Mouse (Mus musculus): Measurements from ENCODE around the gene Ccdc69. TPM values are rescaled to one million over a fixed set of nuclear protein-coding genes. Genes with fewer than 3 reads are reported as not detected.

The Ccdc69 gene
- total RNA-seq, 2 experiments from 2014 or later = 0.25 TPM; not detected in 1

GRCm38 (mm10) chr11:55060802-55061201, 17.1 kb downstream of the Ccdc69 start:
- DNase-seq (ENCODE audit: low spot score in 2 of 2) = no peak
- intact Hi-C loops (cut with DNase I) = no loop called here

GRCm38 (mm10) chr11:55057511-55057910, 20.4 kb downstream of the Ccdc69 start:
- intact Hi-C loops (cut with DNase I) = no loop called here
- DNase-seq (ENCODE audit: low spot score in 2 of 2) = no peak

GRCm38 (mm10) chr11:55050837-55051510, 27.0 kb downstream of the Ccdc69 start:
- intact Hi-C loops (cut with DNase I) = no loop called here
- DNase-seq (ENCODE audit: low spot score in 2 of 2) = no peak

GRCm38 (mm10) chr11:55046600-55046999, 31.3 kb downstream of the Ccdc69 start:
- intact Hi-C loops (cut with DNase I) = loop anchor here (5.0 kb wide), 2 partner anchors 41 to 111 kb away; no protein-coding TSS in a partner anchor
- no peak for DNase-seq (ENCODE audit: low spot score in 2 of 2)

GRCm38 (mm10) chr11:55041348-55041747, 36.6 kb downstream of the Ccdc69 start:
- intact Hi-C loops (cut with DNase I) = no loop called here

GRCm38 (mm10) chr11:55039591-55039990, 38.3 kb downstream of the Ccdc69 start:
- intact Hi-C loops (cut with DNase I) = loop anchor here (1.0 kb wide), 1 partner anchor 41 kb away; no protein-coding TSS in a partner anchor
- DNase-seq (ENCODE audit: low spot score in 2 of 2) = peak; percentile 68 to 82

More at GRCm38 (mm10) chr11:55041348-55041747, 36.6 kb downstream of the Ccdc69 start:
- DNase-seq (ENCODE audit: low spot score in 2 of 2) = no peak

GRCm38 (mm10) chr11:55036601-55037000, 41.3 kb downstream of the Ccdc69 start:
- intact Hi-C loops (cut with DNase I) = no loop called here
- no peak for DNase-seq (ENCODE audit: low spot score in 2 of 2)

- DNase-seq (ENCODE audit: low spot score in 2 of 2) = peak; percentile 77 to 82
- intact Hi-C loops (cut with DNase I) = no loop called here
These were observed 44.8 kb downstream of the Ccdc69 start, which contains the start of gene Anxa6 for GRCm38 (mm10) chr11:55033040-55033660. Anxa6 (minus strand) TSS chr11:55033445.

GRCm38 (mm10) chr11:55032286-55032685, 45.6 kb downstream of the Ccdc69 start:
- no peak for DNase-seq (ENCODE audit: low spot score in 2 of 2)
- intact Hi-C loops (cut with DNase I) = no loop called here

GRCm38 (mm10) chr11:55031991-55032280, 46.0 kb downstream of the Ccdc69 start:
- intact Hi-C loops (cut with DNase I) = no loop called here
- DNase-seq (ENCODE audit: low spot score in 2 of 2) = no peak

- intact Hi-C loops (cut with DNase I) = no loop called here
- no peak for DNase-seq (ENCODE audit: low spot score in 2 of 2)
These were observed 46.5 kb downstream of the Ccdc69 start for GRCm38 (mm10) chr11:55031211-55031990.

GRCm38 (mm10) chr11:55028509-55028908, 49.4 kb downstream of the Ccdc69 start:
- DNase-seq (ENCODE audit: low spot score in 2 of 2) = no peak
- intact Hi-C loops (cut with DNase I) = no loop called here

GRCm38 (mm10) chr11:55027204-55027855, 50.6 kb downstream of the Ccdc69 start:
- DNase-seq (ENCODE audit: low spot score in 2 of 2) = no peak
- intact Hi-C loops (cut with DNase I) = no loop called here

GRCm38 (mm10) chr11:55025896-55026295, 52.0 kb downstream of the Ccdc69 start:
- DNase-seq (ENCODE audit: low spot score in 2 of 2) = no peak
- intact Hi-C loops (cut with DNase I) = no loop called here

- intact Hi-C loops (cut with DNase I) = no loop called here
- DNase-seq (ENCODE audit: low spot score in 2 of 2) = no peak
These were observed 54.3 kb downstream of the Ccdc69 start for GRCm38 (mm10) chr11:55023583-55023982.

- intact Hi-C loops (cut with DNase I) = no loop called here
- peak; percentile 49 to 56 for DNase-seq (ENCODE audit: low spot score in 2 of 2)
These were observed 54.8 kb downstream of the Ccdc69 start for GRCm38 (mm10) chr11:55023049-55023564.

GRCm38 (mm10) chr11:55022508-55022907, 55.4 kb downstream of the Ccdc69 start:
- no peak for DNase-seq (ENCODE audit: low spot score in 2 of 2)
- intact Hi-C loops (cut with DNase I) = no loop called here

GRCm38 (mm10) chr11:55021859-55022258, 56.1 kb downstream of the Ccdc69 start:
- no peak for DNase-seq (ENCODE audit: low spot score in 2 of 2)
- intact Hi-C loops (cut with DNase I) = no loop called here

GRCm38 (mm10) chr11:55021458-55021857, 56.5 kb downstream of the Ccdc69 start:
- intact Hi-C loops (cut with DNase I) = no loop called here
- no peak for DNase-seq (ENCODE audit: low spot score in 2 of 2)

- DNase-seq (ENCODE audit: low spot score in 2 of 2) = no peak
These were observed 58.2 kb downstream of the Ccdc69 start for GRCm38 (mm10) chr11:55019711-55020110.

More at GRCm38 (mm10) chr11:55019711-55020110, 58.2 kb downstream of the Ccdc69 start:
- intact Hi-C loops (cut with DNase I) = no loop called here

Data from left cerebral cortex, postnatal 36 days (tissue).